Mouse (Mus musculus): Measurements from ENCODE around the gene Dnajc19.

GRCm38 (mm10) chr3:34021259-34021828 is 59.8 kb downstream of the Dnajc19 start:
- TF ChIP-seq POLR2A (IDR thresholded peaks at IDR 0.05; ENCODE audit: insufficient read depth, low read length) (no peak), EP300 (IDR thresholded peaks at IDR 0.05; ENCODE audit: insufficient read depth, low read depth, low read length) (no peak)
